Mouse (Mus musculus): Measurements from ENCODE around the gene Otud5. TPM values are rescaled to one million over a fixed set of nuclear protein-coding genes. Genes with fewer than 3 reads are reported as not detected.
A peak's percentile ranks its signal among the peaks of the same experiment; 100 is the strongest.

Gene Otud5
- polyA plus RNA-seq, 1 experiment from 2014 or later, result 53.8 TPM

- 91% methylated on average over 2 of the region's 3 CpGs for WGBS
- ATAC-seq (replicated peaks), result no peak
- H3K4me1 ChIP-seq, result no peaks in the 10 kb centered on the region
These were observed 18.1 kb downstream of the Otud5 start for GRCm38 (mm10) chrX:7859191-7859753.

GRCm38 (mm10) chrX:7863181-7863580, 22.0 kb downstream of the Otud5 start:
- Histone ChIP-seq H3K4me3 (no peak overlapping the region), H3K4me2 (replicated peaks) (no peak overlapping the region), H3K9me3 (no peaks in the 10 kb centered on the region), H3K27me3 (no peaks in the 10 kb centered on the region), H3K4me1 (no peaks in the 10 kb centered on the region), H3K36me3 (peaks cover 4% of the 10 kb centered on the region; the same call in 1 of the 2 replicates), H3K9ac (replicated peaks) (no peak overlapping the region), H3K27ac (replicated peaks) (no peak overlapping the region)
- 100% methylated on average over 1 of the region's 1 CpGs for WGBS
- no peak for ATAC-seq (replicated peaks)

More at GRCm38 (mm10) chrX:7859191-7859753, 18.1 kb downstream of the Otud5 start:
- Histone ChIP-seq H3K4me2 (replicated peaks) (no peak overlapping the region), H3K27me3 (no peaks in the 10 kb centered on the region), H3K9ac (replicated peaks) (no peak overlapping the region), H3K27ac (replicated peaks) (no peak overlapping the region), H3K4me3 (no peak overlapping the region), H3K9me3 (no peaks in the 10 kb centered on the region), H3K36me3 (peaks cover 4% of the 10 kb centered on the region; the same call in 1 of the 2 replicates)

GRCm38 (mm10) chrX:7864551-7864950, 23.4 kb downstream of the Otud5 start:
- Histone ChIP-seq H3K27me3 (no peaks in the 10 kb centered on the region), H3K36me3 (peaks cover 2% of the 10 kb centered on the region; the same call in 1 of the 2 replicates), H3K27ac (replicated peaks) (no peak overlapping the region), H3K9ac (replicated peaks) (no peak overlapping the region), H3K9me3 (no peaks in the 10 kb centered on the region), H3K4me2 (replicated peaks) (no peak overlapping the region), H3K4me1 (no peaks in the 10 kb centered on the region), H3K4me3 (no peak overlapping the region)
- no peak for ATAC-seq (replicated peaks)
- 81% methylated on average over 3 of the region's 3 CpGs for WGBS

- no peak overlapping the region for H3K27ac ChIP-seq (replicated peaks)
- 72% methylated on average over 2 of the region's 2 CpGs for WGBS
- no peaks in the 10 kb centered on the region for H3K36me3 ChIP-seq
- H3K9me3 ChIP-seq, result no peaks in the 10 kb centered on the region
- H3K9ac ChIP-seq (replicated peaks), result no peak overlapping the region
- H3K27me3 ChIP-seq, result no peaks in the 10 kb centered on the region
- ATAC-seq (replicated peaks), result no peak
- no peak overlapping the region for H3K4me2 ChIP-seq (replicated peaks)
- no peak overlapping the region for H3K4me3 ChIP-seq
- no peaks in the 10 kb centered on the region for H3K4me1 ChIP-seq
These were observed 24.2 kb downstream of the Otud5 start for GRCm38 (mm10) chrX:7865343-7865742.

GRCm38 (mm10) chrX:7865786-7866185, 24.6 kb downstream of the Otud5 start:
- H3K27me3 ChIP-seq, result no peaks in the 10 kb centered on the region
- ATAC-seq (replicated peaks), result no peak
- no peak overlapping the region for H3K27ac ChIP-seq (replicated peaks)
- H3K9me3 ChIP-seq, result no peaks in the 10 kb centered on the region
- no peaks in the 10 kb centered on the region for H3K36me3 ChIP-seq
- no peak overlapping the region for H3K4me2 ChIP-seq (replicated peaks)
- no peak overlapping the region for H3K9ac ChIP-seq (replicated peaks)
- H3K4me1 ChIP-seq, result no peaks in the 10 kb centered on the region
- H3K4me3 ChIP-seq, result no peak overlapping the region
- 67% methylated on average over 2 of the region's 2 CpGs for WGBS

- H3K9ac ChIP-seq (replicated peaks), result no peak overlapping the region
- no peak overlapping the region for H3K4me3 ChIP-seq
- no peak for ATAC-seq (replicated peaks)
- no peak overlapping the region for H3K4me2 ChIP-seq (replicated peaks)
- H3K4me1 ChIP-seq, result no peaks in the 10 kb centered on the region
- no peak overlapping the region for H3K27ac ChIP-seq (replicated peaks)
- 90% methylated on average over 1 of the region's 1 CpGs for WGBS
- no peaks in the 10 kb centered on the region for H3K27me3 ChIP-seq
- no peaks in the 10 kb centered on the region for H3K9me3 ChIP-seq
- H3K36me3 ChIP-seq, result no peaks in the 10 kb centered on the region
These were observed 26.0 kb downstream of the Otud5 start for GRCm38 (mm10) chrX:7867141-7867540.

GRCm38 (mm10) chrX:7868506-7868905, 27.3 kb downstream of the Otud5 start:
- WGBS, result 47% methylated on average over 2 of the region's 2 CpGs
- no peak for ATAC-seq (replicated peaks)
- 0 out of 2 replicates have a peak, but pooled peaks cover 3% of the 10 kb centered on the region for H3K36me3 ChIP-seq
- no peaks in the 10 kb centered on the region for H3K9me3 ChIP-seq
- H3K4me3 ChIP-seq, result no peak overlapping the region
- H3K27ac ChIP-seq (replicated peaks), result no peak overlapping the region
- H3K4me1 ChIP-seq, result no peaks in the 10 kb centered on the region
- no peaks in the 10 kb centered on the region for H3K27me3 ChIP-seq
- H3K4me2 ChIP-seq (replicated peaks), result no peak overlapping the region
- H3K9ac ChIP-seq (replicated peaks), result no peak overlapping the region

- no peak overlapping the region for H3K27ac ChIP-seq (replicated peaks)
- no peak for ATAC-seq (replicated peaks)
- H3K9me3 ChIP-seq, result no peaks in the 10 kb centered on the region
- WGBS, result 18% methylated on average over 3 of the region's 3 CpGs
- H3K4me3 ChIP-seq, result no peak overlapping the region
- no peaks in the 10 kb centered on the region for H3K27me3 ChIP-seq
- H3K4me1 ChIP-seq, result no peaks in the 10 kb centered on the region
- H3K9ac ChIP-seq (replicated peaks), result no peak overlapping the region
- no peak overlapping the region for H3K4me2 ChIP-seq (replicated peaks)
- 0 out of 2 replicates have a peak, but pooled peaks cover 5% of the 10 kb centered on the region for H3K36me3 ChIP-seq
These were observed 28.7 kb downstream of the Otud5 start for GRCm38 (mm10) chrX:7869826-7870225.

- Histone ChIP-seq H3K9me3 (no peaks in the 10 kb centered on the region), H3K27me3 (no peaks in the 10 kb centered on the region), H3K4me3 (peak within 1 kb of the TSS; percentile 53), H3K4me1 (peaks cover 19% of the 10 kb centered on the region), H3K9ac (replicated peaks) (peak within 1 kb of the TSS; percentile 54), H3K36me3 (0 out of 2 replicates have a peak, but pooled peaks cover 5% of the 10 kb centered on the region), H3K4me2 (replicated peaks) (peak within 1 kb of the TSS; percentile 91), H3K27ac (replicated peaks) (peak within 1 kb of the TSS; percentile 56)
- ATAC-seq (replicated peaks), result peak; percentile 91
- 11% methylated on average over 38 of the region's 38 CpGs for WGBS
These were observed 36.8 kb downstream of the Otud5 start, which contains the start of gene Pim2 for GRCm38 (mm10) chrX:7878007-7878419. Pim2 (plus strand) TSS chrX:7878262.

GRCm38 (mm10) chrX:7878495-7878894, 37.3 kb downstream of the Otud5 start:
- peak; percentile 31; the same call in 1 of the 2 replicates for ATAC-seq (replicated peaks)
- peaks cover 19% of the 10 kb centered on the region for H3K4me1 ChIP-seq
- H3K9ac ChIP-seq (replicated peaks), result peak overlapping the region; percentile 54
- peak overlapping the region; percentile 56 for H3K27ac ChIP-seq (replicated peaks)
- H3K4me3 ChIP-seq, result peak overlapping the region; percentile 53
- WGBS, result 24% methylated on average over 21 of the region's 21 CpGs
- 0 out of 2 replicates have a peak, but pooled peaks cover 1% of the 10 kb centered on the region for H3K36me3 ChIP-seq
- peak overlapping the region; percentile 91 for H3K4me2 ChIP-seq (replicated peaks)
- no peaks in the 10 kb centered on the region for H3K27me3 ChIP-seq
- H3K9me3 ChIP-seq, result no peaks in the 10 kb centered on the region

GRCm38 (mm10) chrX:7879819-7880218, 38.7 kb downstream of the Otud5 start:
- Histone ChIP-seq H3K9ac (replicated peaks) (peak overlapping the region; percentile 20; the same call in 1 of the 2 replicates), H3K4me2 (replicated peaks) (peak overlapping the region; percentile 91), H3K4me1 (peaks cover 21% of the 10 kb centered on the region), H3K27ac (replicated peaks) (no peak overlapping the region), H3K36me3 (no peaks in the 10 kb centered on the region), H3K27me3 (no peaks in the 10 kb centered on the region), H3K4me3 (peak overlapping the region; percentile 53), H3K9me3 (no peaks in the 10 kb centered on the region)
- 14% methylated on average over 11 of the region's 11 CpGs for WGBS
- peak; percentile 41 for ATAC-seq (replicated peaks)

- peak; percentile 83 for ATAC-seq (replicated peaks)
- 16% methylated on average over 49 of the region's 49 CpGs for WGBS
- H3K4me2 ChIP-seq (replicated peaks), result peak within 1 kb of the TSS; percentile 50
- peak within 1 kb of the TSS; percentile 48 for H3K9ac ChIP-seq (replicated peaks)
- H3K9me3 ChIP-seq, result no peaks in the 10 kb centered on the region
- no peaks in the 10 kb centered on the region for H3K27me3 ChIP-seq
- peaks cover 18% of the 10 kb centered on the region for H3K4me1 ChIP-seq
- no peaks in the 10 kb centered on the region for H3K36me3 ChIP-seq
- peak within 1 kb of the TSS; percentile 63 for H3K4me3 ChIP-seq
- peak within 1 kb of the TSS; percentile 86 for H3K27ac ChIP-seq (replicated peaks)
These were observed 42.8 kb downstream of the Otud5 start, which contains the start of gene Slc35a2 for GRCm38 (mm10) chrX:7883841-7884567. Slc35a2 (plus strand) TSS chrX:7884028.

Data from forebrain, embryonic 15.5 days (tissue).